Mouse (Mus musculus) liver, adult 2 months (tissue): ENCODE data around the gene Ttll5.

ENCODE experiments used
- CTCF ChIP-seq: fragments of 200-500 bp; IDR thresholded peaks from 2 replicates; pipeline ENCODE4 v1.5.1; 2011; ENCODE audit warnings: low read depth, low read length, control low read depth
- POLR2A ChIP-seq: fragments of 200-500 bp; IDR thresholded peaks from 2 replicates; pipeline ENCODE4 v1.6.1; 2011; ENCODE audit warnings: low read length, control low read depth; ENCODE audit not compliant: insufficient read depth; ENCODE audit errors: extremely low read depth

- no peak for TF ChIP-seq CTCF
- TF ChIP-seq POLR2A: no peak
Observed at GRCm38 (mm10) chr12:86007377-86007776, 182.9 kb downstream of the Ttll5 start.
